Mouse (Mus musculus) intestine, embryonic 15.5 days (tissue): ENCODE data around the gene Rdm1. TPM values are rescaled to one million over a fixed set of nuclear protein-coding genes. Genes with fewer than 3 reads are reported as not detected.
A peak's percentile ranks its signal among the peaks of the same experiment; 100 is the strongest.
"Not testable (repeated sequence)": the region's sequence is repeated elsewhere in the genome, so short reads cannot be mapped to it uniquely, and the experiment has no call there.

Experiments
- ATAC-seq: fragments of 200-750 bp; cut with Nextera tagmentation; 2 replicates; pipeline ENCODE4 v1.8.0; 2017; ENCODE audit warnings: moderate TSS enrichment, moderate library complexity
- H3K27ac ChIP-seq: fragments of 300-500 bp; sonication (generic); 2 replicates; pipeline ENCODE4 v1.5.1; 2015; ENCODE audit warnings: mild to moderate bottlenecking, inconsistent platforms
- H3K27me3 ChIP-seq: fragments of 300-500 bp; sonication (generic); replicated peaks from 2 replicates; pipeline ENCODE4 v1.6.1; 2015; ENCODE audit warnings: inconsistent platforms
- H3K36me3 ChIP-seq: fragments of 300-500 bp; sonication (generic); 2 replicates; pipeline ENCODE4 v1.6.1; 2015; ENCODE audit warnings: inconsistent platforms
- H3K4me1 ChIP-seq: fragments of 300-500 bp; sonication (generic); replicated peaks from 2 replicates; pipeline ENCODE4 v1.6.1; 2015; ENCODE audit warnings: inconsistent platforms
- H3K4me2 ChIP-seq: fragments of 300-500 bp; sonication (generic); replicated peaks from 2 replicates; pipeline ENCODE4 v1.6.1; 2015; ENCODE audit warnings: mild to moderate bottlenecking, inconsistent platforms
- H3K4me3 ChIP-seq: fragments of 300-500 bp; sonication (generic); replicated peaks from 2 replicates; pipeline ENCODE4 v1.5.1; 2015; ENCODE audit warnings: inconsistent platforms
- H3K9ac ChIP-seq: fragments of 300-500 bp; sonication (generic); 2 replicates; pipeline ENCODE4 v1.6.1; 2015; ENCODE audit warnings: inconsistent platforms
- H3K9me3 ChIP-seq: fragments of 300-500 bp; sonication (generic); 2 replicates; pipeline ENCODE4 v1.6.1; 2016; ENCODE audit warnings: inconsistent platforms
- WGBS: fragments of 180-500 bp; shearing (Covaris S2); methylation state at CpG from one replicate; pipeline ENCODE4 v1.1.7; 2015; 5-methylcytosine and 5-hydroxymethylcytosine counted together
- polyA plus RNA-seq: library from polyadenylated mRNA; unstranded; fragments of >200 nt; fragmentation: Nextera tagmentation; extraction: Ambion mirVana; gene quantifications from 2 replicates; pipeline ENCODE4 v1.2.1, GENCODE M21; 2015

Rdm1 gene
- polyA plus RNA-seq, 1 experiment from 2014 or later: 34.5 TPM

- not testable (repeated sequence) for H3K4me3 ChIP-seq, ATAC-seq, H3K4me1 ChIP-seq, H3K4me2 ChIP-seq, H3K27ac ChIP-seq, H3K9ac ChIP-seq, H3K36me3 ChIP-seq, H3K9me3 ChIP-seq, H3K27me3 ChIP-seq
- 77% methylated on average over 11 of the region's 11 CpGs for WGBS
Measured at GRCm38 (mm10) chr11:101620022-101620655, 6.9 kb upstream of the Rdm1 start.

- ATAC-seq: peak; percentile 31
- peak overlapping the region; percentile 84 for H3K27ac ChIP-seq
- H3K4me1 ChIP-seq: no peaks in the 10 kb centered on the region
- H3K27me3 ChIP-seq: no peaks in the 10 kb centered on the region
- peak overlapping the region; percentile 27 for H3K4me3 ChIP-seq
- peak overlapping the region; percentile 84 for H3K4me2 ChIP-seq
- 6% methylated on average over 8 of the region's 8 CpGs for WGBS
- peak overlapping the region; percentile 40; the same call in 1 of the 2 replicates for H3K9ac ChIP-seq
- H3K36me3 ChIP-seq: no peaks in the 10 kb centered on the region
- H3K9me3 ChIP-seq: no peaks in the 10 kb centered on the region
Measured at GRCm38 (mm10) chr11:101626649-101626994, 373 bp upstream of the Rdm1 start.

GRCm38 (mm10) chr11:101627857-101628559 is 1.0 kb downstream of the Rdm1 start:
- peak overlapping the region; percentile 84 for H3K4me2 ChIP-seq
- WGBS: under 1% methylated on average over 33 of the region's 33 CpGs

GRCm38 (mm10) chr11:101628733-101629417 is 1.9 kb downstream of the Rdm1 start:
- H3K27ac ChIP-seq, H3K9ac ChIP-seq, H3K36me3 ChIP-seq, ATAC-seq, H3K9me3 ChIP-seq, H3K4me1 ChIP-seq, H3K27me3 ChIP-seq: not testable (repeated sequence)
- WGBS: 71% methylated on average over 5 of the region's 5 CpGs
- Histone ChIP-seq H3K4me3 (peak overlapping the region; percentile 50; the same call in 1 of the 2 replicates), H3K4me2 (peak overlapping the region; percentile 84)

More at GRCm38 (mm10) chr11:101627857-101628559, 1.0 kb downstream of the Rdm1 start:
- Histone ChIP-seq H3K27ac (peak overlapping the region; percentile 99), H3K9ac (peak overlapping the region; percentile 65), H3K4me1 (no peaks in the 10 kb centered on the region), H3K9me3 (no peaks in the 10 kb centered on the region), H3K4me3 (peak overlapping the region; percentile 50), H3K27me3 (no peaks in the 10 kb centered on the region), H3K36me3 (no peaks in the 10 kb centered on the region)
- peak; percentile 50 for ATAC-seq

DNA sequence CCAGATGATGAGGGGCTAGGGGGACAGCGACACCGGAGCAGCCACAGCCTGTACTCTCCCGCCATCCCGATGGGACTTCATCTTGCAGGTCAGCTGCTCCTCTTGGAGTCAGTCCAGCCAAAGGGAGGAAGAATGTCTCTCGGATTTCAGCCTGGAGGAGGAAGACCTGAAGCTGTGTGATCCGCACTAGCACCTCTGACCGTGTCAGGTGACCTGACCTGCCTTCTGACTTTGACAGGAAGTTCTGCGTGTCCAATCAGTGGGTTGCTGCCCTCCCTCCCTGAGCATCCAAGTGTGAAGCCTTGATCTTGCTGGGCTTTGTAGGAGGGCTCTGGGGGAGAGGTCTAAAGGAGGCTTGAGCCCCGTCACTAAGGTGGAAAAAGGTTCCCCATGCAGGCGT is 8.7 kb downstream of the Rdm1 start:
- H3K27me3 ChIP-seq: no peaks in the 10 kb centered on the region
- no peaks in the 10 kb centered on the region for H3K9me3 ChIP-seq
- no peak overlapping the region for H3K4me3 ChIP-seq
- H3K4me1 ChIP-seq: no peaks in the 10 kb centered on the region
- no peak overlapping the region for H3K9ac ChIP-seq
- 81% methylated on average over 10 of the region's 10 CpGs for WGBS
- no peaks in the 10 kb centered on the region for H3K36me3 ChIP-seq
- H3K4me2 ChIP-seq: no peak overlapping the region
- H3K27ac ChIP-seq: no peak overlapping the region
- ATAC-seq: no peak

- 92% methylated on average over 4 of the region's 4 CpGs for WGBS
- Histone ChIP-seq H3K36me3 (no peaks in the 10 kb centered on the region), H3K4me3 (no peak overlapping the region), H3K27me3 (no peaks in the 10 kb centered on the region), H3K9me3 (no peaks in the 10 kb centered on the region), H3K4me1 (no peaks in the 10 kb centered on the region), H3K4me2 (no peak overlapping the region), H3K27ac (no peak overlapping the region), H3K9ac (no peak overlapping the region)
- ATAC-seq: no peak
Measured at GRCm38 (mm10) chr11:101639761-101640160, 12.8 kb downstream of the Rdm1 start.

- H3K4me1 ChIP-seq, H3K9me3 ChIP-seq, H3K36me3 ChIP-seq, H3K27me3 ChIP-seq: not testable (repeated sequence)
- H3K4me3 ChIP-seq: peak overlapping the region; percentile 30
- 5% methylated on average over 53 of the region's 53 CpGs for WGBS
- H3K9ac ChIP-seq: peak overlapping the region; percentile 44; the same call in 1 of the 2 replicates
- peak overlapping the region; percentile 71 for H3K27ac ChIP-seq
- peak; percentile 76 for ATAC-seq
- H3K4me2 ChIP-seq: peak overlapping the region; percentile 58
Measured at GRCm38 (mm10) chr11:101640857-101641709, 14.1 kb downstream of the Rdm1 start.

DNA sequence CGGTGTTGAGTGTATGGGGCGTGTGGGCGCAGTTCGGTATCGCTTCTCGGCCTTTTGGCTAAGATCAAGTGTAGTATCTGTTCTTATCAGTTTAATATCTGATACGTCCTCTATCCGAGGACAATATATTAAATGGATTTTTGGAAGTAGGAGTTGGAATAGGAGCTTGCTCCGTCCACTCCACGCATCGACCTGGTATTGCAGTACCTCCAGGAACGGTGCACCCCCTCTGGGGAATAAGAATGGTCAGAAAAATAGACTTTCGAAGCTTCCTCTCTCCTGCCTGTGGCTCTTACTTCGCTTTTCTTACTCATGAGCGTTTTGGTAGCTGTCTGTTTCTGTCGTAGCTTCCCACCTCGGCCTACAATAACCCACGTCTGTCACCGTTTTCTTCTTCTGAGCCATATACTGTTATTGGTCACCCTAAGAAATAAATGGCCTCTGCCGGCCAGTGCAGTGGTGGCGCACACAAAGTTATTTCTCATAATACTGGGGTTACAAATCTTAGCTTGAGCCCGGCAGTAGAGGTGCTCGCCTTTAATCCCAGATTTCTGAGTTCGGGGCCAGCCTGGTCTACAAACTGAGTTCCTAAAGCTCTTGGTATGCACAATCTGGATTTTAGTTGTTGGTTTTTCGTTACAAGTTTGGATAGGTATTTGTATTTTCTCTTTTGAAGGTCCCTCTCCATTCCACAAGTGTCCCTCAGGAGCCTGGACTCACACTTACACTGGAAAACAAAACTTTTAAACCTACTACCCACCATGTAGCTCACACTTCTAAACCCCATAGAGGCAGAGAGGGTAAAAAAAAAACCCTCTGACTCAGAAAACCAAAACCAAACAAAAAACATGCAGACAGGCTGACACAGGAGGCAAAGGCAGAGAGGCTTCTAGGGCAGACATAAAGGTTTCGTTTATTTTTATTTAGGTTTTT is 15.0 kb downstream of the Rdm1 start:
- not testable (repeated sequence) for H3K9me3 ChIP-seq, H3K36me3 ChIP-seq, H3K4me1 ChIP-seq, H3K9ac ChIP-seq, H3K4me3 ChIP-seq, H3K27me3 ChIP-seq
- peak overlapping the region; percentile 71 for H3K27ac ChIP-seq
- WGBS: 5% methylated on average over 13 of the region's 26 CpGs
- peak; percentile 79 for ATAC-seq
- H3K4me2 ChIP-seq: peak overlapping the region; percentile 58

DNA sequence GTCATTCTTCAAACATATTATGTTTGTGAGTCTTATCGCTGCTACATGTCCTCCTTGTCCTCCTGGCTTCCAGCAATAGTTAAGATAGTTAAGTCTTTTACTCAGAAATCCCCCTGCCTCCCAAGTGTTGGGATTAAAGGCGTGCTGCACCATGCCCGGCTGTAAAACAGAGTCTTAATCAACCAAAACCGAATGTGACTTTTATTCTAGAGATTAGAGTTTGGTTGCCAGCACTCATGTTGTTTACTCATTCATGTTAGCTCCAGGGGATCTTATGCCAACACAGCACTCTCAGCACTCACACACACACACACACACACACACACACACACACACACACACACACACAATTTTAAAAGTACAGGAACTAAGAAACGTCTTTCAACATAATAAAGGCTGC is 15.9 kb downstream of the Rdm1 start:
- H3K27me3 ChIP-seq: no peaks in the 10 kb centered on the region
- ATAC-seq: no peak
- WGBS: 46% methylated on average over 5 of the region's 5 CpGs

DNA sequence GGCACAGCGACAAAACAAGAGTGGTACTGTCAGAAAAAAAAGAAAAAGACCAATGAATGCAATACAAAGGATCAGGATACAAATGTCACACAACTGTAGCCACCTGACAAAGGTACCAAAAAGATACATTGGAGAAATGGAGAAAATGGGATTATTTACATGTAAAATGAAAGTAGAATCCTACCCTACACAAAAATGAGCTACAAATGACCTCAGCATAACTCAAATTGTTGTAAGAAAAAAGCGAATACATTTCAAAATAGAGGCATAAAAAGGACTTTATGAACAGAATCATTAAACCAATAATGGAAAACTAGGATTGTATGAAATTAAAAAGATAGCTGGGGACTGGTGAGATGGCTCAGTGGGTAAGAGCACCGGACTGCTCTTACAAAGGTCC is 17.6 kb downstream of the Rdm1 start:
- ATAC-seq: no peak
- H3K27me3 ChIP-seq: no peaks in the 10 kb centered on the region
- H3K27ac ChIP-seq: no peak overlapping the region
- H3K4me2 ChIP-seq: no peak overlapping the region
- no peak overlapping the region for H3K9ac ChIP-seq
- H3K36me3 ChIP-seq: no peaks in the 10 kb centered on the region
- H3K9me3 ChIP-seq: no peaks in the 10 kb centered on the region
- H3K4me3 ChIP-seq: no peak overlapping the region
- no peaks in the 10 kb centered on the region for H3K4me1 ChIP-seq
- 55% methylated on average over 3 of the region's 3 CpGs for WGBS

More for the DNA sequence above, 15.9 kb downstream of the Rdm1 start:
- H3K9me3 ChIP-seq: no peaks in the 10 kb centered on the region
- H3K36me3 ChIP-seq: no peaks in the 10 kb centered on the region
- no peak overlapping the region for H3K4me3 ChIP-seq
- H3K9ac ChIP-seq: no peak overlapping the region
- no peak overlapping the region for H3K4me2 ChIP-seq
- no peaks in the 10 kb centered on the region for H3K4me1 ChIP-seq
- H3K27ac ChIP-seq: no peak overlapping the region

- H3K27ac ChIP-seq: peak overlapping the region; percentile 40; the same call in 1 of the 2 replicates
Measured at GRCm38 (mm10) chr11:101645043-101645410, 18.0 kb downstream of the Rdm1 start.

More at GRCm38 (mm10) chr11:101645043-101645410, 18.0 kb downstream of the Rdm1 start:
- not testable (repeated sequence) for ATAC-seq, H3K4me3 ChIP-seq, H3K4me1 ChIP-seq, H3K9ac ChIP-seq, H3K27me3 ChIP-seq, H3K4me2 ChIP-seq, H3K36me3 ChIP-seq, H3K9me3 ChIP-seq
- WGBS: 1% methylated on average over 4 of the region's 4 CpGs
